Mouse (Mus musculus) adrenal gland, adult (tissue): ENCODE measurements around the gene Vmn1r239-ps.
"Not testable (repeated sequence)": the region's sequence is repeated elsewhere in the genome, so short reads cannot be mapped to it uniquely, and the experiment has no call there.

ENCODE experiments used
- DNase-seq, 2 experiments: peaks; one replicate each; pipeline ENCODE4 v3.0.0; 2022 to 2023; ENCODE audit warnings: low spot score in 1 of 2; ENCODE audit not compliant: inconsistent age in 2 of 2

Vmn1r239-ps gene

DNA sequence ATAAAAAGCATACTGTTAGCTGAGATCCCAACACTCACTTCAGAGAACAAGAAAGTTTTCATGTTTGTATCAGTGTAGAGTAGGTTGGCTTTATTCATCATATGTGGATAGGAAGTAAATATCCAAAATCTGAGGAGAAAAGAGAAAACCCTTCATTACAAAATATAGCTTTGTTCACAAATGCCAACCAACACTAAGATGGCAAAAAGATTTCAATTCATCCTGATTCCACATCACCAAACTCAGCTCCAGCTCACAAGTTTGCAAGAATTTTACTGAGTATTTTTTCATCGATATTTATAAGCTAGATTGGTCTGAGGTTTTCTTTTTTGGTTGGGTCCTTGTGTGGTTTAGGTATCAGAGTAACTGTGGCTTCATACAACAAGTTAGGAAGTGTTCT lies at the start of gene Vmn1r239-ps:
Gene Vmn1r239-ps, minus strand, starts transcription at position 101 of the 400 bp plus-strand sequence.
- DNase-seq, result not testable (repeated sequence)

DNA sequence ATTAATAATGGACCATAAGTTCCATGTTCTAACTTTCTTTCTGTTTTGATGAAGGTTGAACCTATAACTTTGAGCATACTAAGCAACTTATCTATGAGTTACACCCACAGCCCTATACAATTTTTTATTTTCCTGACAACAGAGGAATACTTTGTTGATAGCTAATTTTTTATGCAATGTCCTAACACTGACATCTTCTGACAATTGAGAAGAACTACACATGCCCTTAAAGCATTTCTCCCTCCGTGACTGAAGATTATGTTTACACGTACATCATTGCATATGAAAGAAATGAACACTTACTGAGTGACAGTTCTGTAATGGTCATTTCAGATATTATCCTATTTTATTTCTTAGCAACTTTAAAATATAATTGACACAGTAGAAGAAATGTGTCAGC lies 36.0 kb upstream of the Vmn1r239-ps start:
- DNase-seq, result no peak

DNA sequence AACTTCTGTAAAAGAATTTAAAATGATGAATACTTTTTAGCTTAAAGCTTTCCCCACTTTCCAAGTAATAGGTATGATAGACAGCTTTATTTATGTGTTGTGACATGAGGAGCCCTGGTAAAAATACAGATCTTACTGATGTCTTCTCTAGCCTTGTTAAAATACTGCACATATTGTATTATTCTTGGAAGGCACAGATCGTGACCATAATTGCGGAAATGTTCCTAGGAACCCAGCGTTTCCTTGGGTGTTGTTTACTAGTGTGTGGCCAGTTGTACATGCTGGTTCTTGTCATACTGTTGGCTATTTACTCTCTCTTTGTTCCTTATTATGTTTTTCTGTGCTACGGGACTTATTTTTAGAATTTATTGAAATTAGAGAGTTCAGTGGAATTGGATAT lies 10.1 kb downstream of the Vmn1r239-ps start:
- DNase-seq, result no peak

DNA sequence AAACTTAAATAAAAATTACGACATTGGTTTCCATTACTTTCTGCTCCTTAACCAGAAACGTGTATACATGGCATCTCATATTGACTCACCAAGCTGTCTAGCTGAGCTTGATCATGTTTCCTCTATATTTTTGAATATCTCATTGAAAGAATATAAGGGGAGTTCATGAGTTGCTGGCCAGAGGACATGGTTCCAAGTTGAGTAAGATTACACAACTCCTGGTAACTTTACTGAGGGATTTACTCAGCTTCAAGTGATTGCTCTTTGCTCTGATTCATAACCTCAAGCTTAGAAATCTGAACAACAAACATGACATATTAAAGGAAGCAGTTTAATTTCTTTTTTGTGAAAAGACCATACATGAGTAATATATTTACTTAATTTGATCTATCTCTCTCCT lies 18.1 kb downstream of the Vmn1r239-ps start:
- no peak for DNase-seq

DNA sequence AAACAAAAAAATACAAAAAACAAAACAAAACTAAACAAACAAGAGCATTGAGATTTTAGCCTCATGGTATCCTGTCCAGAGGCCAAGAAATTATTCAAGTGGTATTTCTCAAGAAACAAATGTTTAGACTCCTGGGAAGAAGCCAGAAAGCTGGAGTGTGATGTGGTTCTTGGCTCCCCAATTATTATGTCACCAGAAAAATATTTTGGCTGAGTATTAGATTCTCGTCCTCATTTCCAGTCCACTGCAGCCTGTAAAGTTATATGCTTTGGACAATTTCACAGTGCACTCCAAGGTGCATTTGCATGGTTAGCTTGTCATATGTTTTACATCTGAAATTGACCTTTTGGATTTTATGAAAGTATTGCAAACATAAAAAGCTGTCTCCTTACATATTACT lies 23.8 kb downstream of the Vmn1r239-ps start:
- peak in 1 of 2 experiments; percentile 33 for DNase-seq

DNA sequence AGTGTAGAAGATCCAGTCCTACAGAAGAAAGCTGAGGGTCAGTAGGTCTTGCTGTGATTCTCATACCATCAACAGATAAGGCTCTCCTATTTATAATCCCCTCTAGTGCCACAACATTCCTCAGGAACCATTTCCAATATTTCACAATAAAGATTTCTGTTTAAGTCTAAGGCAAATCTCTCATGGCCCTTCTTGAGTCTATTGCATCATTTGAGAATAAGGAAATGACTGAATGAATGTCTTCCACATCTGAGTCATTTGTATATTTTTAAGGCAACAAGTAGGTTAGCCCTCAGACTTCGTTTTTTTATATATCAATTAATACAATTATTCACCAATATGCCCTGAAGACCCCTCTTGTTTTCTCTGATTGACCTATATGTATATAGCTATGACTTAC lies 24.4 kb downstream of the Vmn1r239-ps start, which contains the start of gene Il13ra2:
Gene Il13ra2, minus strand, starts transcription at position 64 of the 400 bp plus-strand sequence.
- DNase-seq, result no peak
